Mouse (Mus musculus): ENCODE measurements around the gene Atp5l. TPM values are rescaled to one million over a fixed set of nuclear protein-coding genes. Genes with fewer than 3 reads are reported as not detected.
"Not testable (repeated sequence)": the region's sequence is repeated elsewhere in the genome, so short reads cannot be mapped to it uniquely, and the experiment has no call there.

The Atp5l gene
- polyA plus RNA-seq (2015; fragmentation: Nextera tagmentation; extraction: Ambion mirVana), result 1,024 and 1,071 TPM in 2 replicates

DNA sequence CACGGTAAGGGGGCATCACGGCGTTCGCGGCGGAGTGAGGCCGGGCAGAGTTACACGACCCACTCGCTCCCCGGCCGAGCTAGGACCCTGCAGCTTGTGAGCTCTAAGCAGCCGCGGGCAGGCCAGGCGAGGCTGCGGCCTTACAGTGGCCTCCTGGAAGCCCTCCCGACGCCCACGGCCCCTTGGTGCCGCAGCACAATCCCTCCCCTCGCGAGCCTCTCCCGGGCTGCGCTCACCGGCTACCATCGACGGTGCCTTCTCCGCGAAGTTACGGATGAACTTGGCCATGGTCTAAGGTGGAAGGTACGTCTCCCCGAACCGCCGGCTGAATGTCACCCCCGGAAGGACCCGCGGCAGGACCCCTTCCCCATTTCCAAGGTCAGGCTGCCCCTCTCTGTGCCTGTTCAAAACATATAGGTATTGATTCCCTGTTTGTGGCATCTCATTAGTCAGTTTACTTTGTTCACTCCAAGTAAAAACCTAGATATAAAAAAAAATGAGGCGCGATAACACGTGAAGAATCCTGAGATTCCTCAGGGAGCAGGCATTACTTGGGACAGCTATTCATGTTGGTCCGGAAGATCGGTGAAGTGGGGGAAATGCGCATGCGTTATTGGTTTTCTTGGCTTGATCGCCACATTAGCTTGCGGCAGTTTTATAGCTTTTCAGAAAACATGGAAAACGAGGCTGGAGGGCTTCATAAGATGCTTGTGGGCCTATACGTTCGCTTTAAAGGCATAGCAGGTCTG, at the start of gene Atp5l:
Atp5l (minus strand) TSS at position 369 of the 749 bp plus-strand sequence.
- no peaks in the 10 kb centered on the region for H3K4me1 ChIP-seq (replicated peaks; ENCODE audit: control insufficient read depth, insufficient read depth)
- WGBS, result under 1% methylated on average over 48 of the region's 48 CpGs
- H3K36me3 ChIP-seq (ENCODE audit: control insufficient read depth, insufficient read depth, low read length), result no peaks in the 10 kb centered on the region
- ATAC-seq (ENCODE audit: low FRiP score, low TSS enrichment), result peak; percentile 87
- TF ChIP-seq CTCF (IDR thresholded peaks at IDR 0.05; ENCODE audit: low read depth) (no peak), EP300 (optimal IDR thresholded peaks at IDR 0.05) (peak; percentile 98)
- peak; percentile 85 for DNase-seq (ENCODE audit: low spot score)
- H3K4me2 ChIP-seq (replicated peaks; ENCODE audit: low read depth), result peak within 1 kb of the TSS; percentile 61
- no peaks in the 10 kb centered on the region for H3K9me3 ChIP-seq (ENCODE audit: control insufficient read depth, low read length)
- H3K27ac ChIP-seq (replicated peaks), result peak within 1 kb of the TSS; percentile 94
- H3K4me3 ChIP-seq (ENCODE audit: low read depth, low read length), result peak within 1 kb of the TSS; percentile 89
- no peaks in the 10 kb centered on the region for H3K27me3 ChIP-seq (ENCODE audit: control insufficient read depth, insufficient read depth, low read length)
- H3K9ac ChIP-seq (ENCODE audit: low read length), result peak within 1 kb of the TSS; percentile 98

- DNase-seq (ENCODE audit: low spot score) (no peak), ATAC-seq (ENCODE audit: low FRiP score, low TSS enrichment) (no peak)
- peak; percentile 50 for TF ChIP-seq CTCF (IDR thresholded peaks at IDR 0.05; ENCODE audit: low read depth)
- TF ChIP-seq EP300 (optimal IDR thresholded peaks at IDR 0.05), result no peak
- WGBS, result 52% methylated on average over 1 of the region's 1 CpGs
- Histone ChIP-seq H3K27me3 (ENCODE audit: control insufficient read depth, insufficient read depth, low read length) (no peaks in the 10 kb centered on the region), H3K27ac (replicated peaks) (no peak overlapping the region), H3K4me3 (ENCODE audit: low read depth, low read length) (no peak overlapping the region), H3K9me3 (ENCODE audit: control insufficient read depth, low read length) (no peaks in the 10 kb centered on the region), H3K9ac (ENCODE audit: low read length) (no peak overlapping the region), H3K4me1 (replicated peaks; ENCODE audit: control insufficient read depth, insufficient read depth) (no peaks in the 10 kb centered on the region; the same call in 1 of the 2 replicates), H3K4me2 (replicated peaks; ENCODE audit: low read depth) (no peak overlapping the region), H3K36me3 (ENCODE audit: control insufficient read depth, insufficient read depth, low read length) (no peaks in the 10 kb centered on the region)
Observed at GRCm38 (mm10) chr9:44969450-44969849, 48.9 kb upstream of the Atp5l start.

DNA sequence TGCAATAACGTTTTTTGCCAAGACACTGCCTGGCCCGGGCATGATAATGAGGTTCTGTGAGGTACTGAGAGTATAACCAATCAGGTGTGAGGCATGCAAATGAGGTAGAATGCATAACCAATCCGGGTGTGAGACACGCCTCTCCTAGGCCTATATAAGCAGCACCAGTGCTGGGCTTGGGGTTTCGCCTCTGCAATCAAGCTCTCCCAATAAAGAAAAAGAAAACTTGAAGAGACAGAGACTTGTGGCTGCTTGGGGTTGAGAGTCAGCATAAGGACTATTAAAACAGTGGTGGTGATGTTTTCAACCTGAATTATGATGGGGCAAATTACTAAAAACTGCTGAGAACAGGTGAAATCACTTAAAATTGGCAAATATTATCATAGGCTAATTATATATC, 47.2 kb upstream of the Atp5l start:
- H3K27ac ChIP-seq (replicated peaks); H3K9me3 ChIP-seq (ENCODE audit: control insufficient read depth, low read length); H3K9ac ChIP-seq (ENCODE audit: low read length); H3K36me3 ChIP-seq (ENCODE audit: control insufficient read depth, insufficient read depth, low read length); ATAC-seq (ENCODE audit: low FRiP score, low TSS enrichment); H3K4me1 ChIP-seq (replicated peaks; ENCODE audit: control insufficient read depth, insufficient read depth); H3K4me3 ChIP-seq (ENCODE audit: low read depth, low read length); H3K27me3 ChIP-seq (ENCODE audit: control insufficient read depth, insufficient read depth, low read length); DNase-seq (ENCODE audit: low spot score); H3K4me2 ChIP-seq (replicated peaks; ENCODE audit: low read depth): not testable (repeated sequence)
- 76% methylated on average over 5 of the region's 5 CpGs for WGBS

- Histone ChIP-seq H3K4me2 (replicated peaks; ENCODE audit: low read depth) (no peak overlapping the region), H3K9me3 (ENCODE audit: control insufficient read depth, low read length) (no peaks in the 10 kb centered on the region), H3K36me3 (ENCODE audit: control insufficient read depth, insufficient read depth, low read length) (peaks cover under 1% of the 10 kb centered on the region; the same call in 1 of the 2 replicates), H3K27ac (replicated peaks) (no peak overlapping the region), H3K4me1 (replicated peaks; ENCODE audit: control insufficient read depth, insufficient read depth) (no peaks in the 10 kb centered on the region; the same call in 1 of the 2 replicates), H3K4me3 (ENCODE audit: low read depth, low read length) (no peak overlapping the region), H3K9ac (ENCODE audit: low read length) (no peak overlapping the region), H3K27me3 (ENCODE audit: control insufficient read depth, insufficient read depth, low read length) (no peaks in the 10 kb centered on the region)
- no peak for TF ChIP-seq EP300 (optimal IDR thresholded peaks at IDR 0.05)
- peak; percentile 90 for TF ChIP-seq CTCF (IDR thresholded peaks at IDR 0.05; ENCODE audit: low read depth)
- DNase-seq (ENCODE audit: low spot score) (peak; percentile 86), ATAC-seq (ENCODE audit: low FRiP score, low TSS enrichment) (peak; percentile 70)
- WGBS, result 25% methylated on average over 3 of the region's 3 CpGs
Observed at GRCm38 (mm10) chr9:44966815-44967242, 46.3 kb upstream of the Atp5l start.

GRCm38 (mm10) chr9:44965833-44966466, 45.4 kb upstream of the Atp5l start:
- ATAC-seq (ENCODE audit: low FRiP score, low TSS enrichment) (no peak), DNase-seq (ENCODE audit: low spot score) (no peak)
- Histone ChIP-seq H3K9ac (ENCODE audit: low read length) (peak overlapping the region; percentile 50; the same call in 1 of the 2 replicates), H3K4me1 (replicated peaks; ENCODE audit: control insufficient read depth, insufficient read depth) (no peaks in the 10 kb centered on the region; the same call in 1 of the 2 replicates), H3K36me3 (ENCODE audit: control insufficient read depth, insufficient read depth, low read length) (peaks cover 5% of the 10 kb centered on the region), H3K27me3 (ENCODE audit: control insufficient read depth, insufficient read depth, low read length) (no peaks in the 10 kb centered on the region), H3K9me3 (ENCODE audit: control insufficient read depth, low read length) (no peaks in the 10 kb centered on the region), H3K27ac (replicated peaks) (peak overlapping the region; percentile 69), H3K4me3 (ENCODE audit: low read depth, low read length) (peak overlapping the region; percentile 84), H3K4me2 (replicated peaks; ENCODE audit: low read depth) (peak overlapping the region; percentile 59)
- TF ChIP-seq CTCF (IDR thresholded peaks at IDR 0.05; ENCODE audit: low read depth), result no peak
- TF ChIP-seq EP300 (optimal IDR thresholded peaks at IDR 0.05), result no peak
- 12% methylated on average over 10 of the region's 10 CpGs for WGBS

Data from stomach, postnatal 0 days (tissue).